Mouse (Mus musculus): ENCODE data around the gene Gm43191.

Gm43191 gene

GRCm38 (mm10) chr3:116661870-116662414 lies 19.1 kb downstream of the Gm43191 start:
- DNase-seq (ENCODE audit: low read depth, low spot score), result no peak

GRCm38 (mm10) chr3:116661288-116661869 lies 19.7 kb downstream of the Gm43191 start:
- no peak for DNase-seq (ENCODE audit: low read depth, low spot score)

- no peak for DNase-seq (ENCODE audit: low read depth, low spot score)
Observed at GRCm38 (mm10) chr3:116659856-116660430, 21.1 kb downstream of the Gm43191 start.

- DNase-seq (ENCODE audit: low read depth, low spot score), result no peak
Observed at GRCm38 (mm10) chr3:116658928-116659565, 22.0 kb downstream of the Gm43191 start.

GRCm38 (mm10) chr3:116656184-116656965 lies 24.7 kb downstream of the Gm43191 start:
- DNase-seq (ENCODE audit: low read depth, low spot score), result peak; percentile 90

- DNase-seq (ENCODE audit: low read depth, low spot score), result peak; percentile 77
Observed at GRCm38 (mm10) chr3:116654051-116654450, 27.0 kb downstream of the Gm43191 start.

GRCm38 (mm10) chr3:116653278-116653945 lies 27.6 kb downstream of the Gm43191 start:
- DNase-seq (ENCODE audit: low read depth, low spot score), result no peak

- peak; percentile 62 for DNase-seq (ENCODE audit: low read depth, low spot score)
Observed at GRCm38 (mm10) chr3:116652033-116652446, 29.0 kb downstream of the Gm43191 start.

GRCm38 (mm10) chr3:116650698-116651097 lies 30.4 kb downstream of the Gm43191 start:
- DNase-seq (ENCODE audit: low read depth, low spot score), result no peak

GRCm38 (mm10) chr3:116648805-116649204 lies 32.3 kb downstream of the Gm43191 start:
- DNase-seq (ENCODE audit: low read depth, low spot score), result no peak

GRCm38 (mm10) chr3:116646387-116646786 lies 34.7 kb downstream of the Gm43191 start:
- DNase-seq (ENCODE audit: low read depth, low spot score), result no peak

GRCm38 (mm10) chr3:116642373-116642772 lies 38.7 kb downstream of the Gm43191 start:
- DNase-seq (ENCODE audit: low read depth, low spot score), result no peak

GRCm38 (mm10) chr3:116641811-116642371 lies 39.2 kb downstream of the Gm43191 start:
- no peak for DNase-seq (ENCODE audit: low read depth, low spot score)

GRCm38 (mm10) chr3:116640024-116640423 lies 41.0 kb downstream of the Gm43191 start:
- no peak for DNase-seq (ENCODE audit: low read depth, low spot score)

GRCm38 (mm10) chr3:116638572-116638971 lies 42.5 kb downstream of the Gm43191 start:
- no peak for DNase-seq (ENCODE audit: low read depth, low spot score)

GRCm38 (mm10) chr3:116637693-116638476 lies 43.2 kb downstream of the Gm43191 start:
- no peak for DNase-seq (ENCODE audit: low read depth, low spot score)

- no peak for DNase-seq (ENCODE audit: low read depth, low spot score)
Observed at GRCm38 (mm10) chr3:116635799-116636198, 45.3 kb downstream of the Gm43191 start.

GRCm38 (mm10) chr3:116634853-116635252 lies 46.2 kb downstream of the Gm43191 start:
- DNase-seq (ENCODE audit: low read depth, low spot score), result no peak

- no peak for DNase-seq (ENCODE audit: low read depth, low spot score)
Observed at GRCm38 (mm10) chr3:116634091-116634490, 47.0 kb downstream of the Gm43191 start.

GRCm38 (mm10) chr3:116632971-116633370 lies 48.1 kb downstream of the Gm43191 start:
- DNase-seq (ENCODE audit: low read depth, low spot score), result no peak
